Mouse (Mus musculus): ENCODE data around the gene Atp5f1.

Gene Atp5f1

DNA sequence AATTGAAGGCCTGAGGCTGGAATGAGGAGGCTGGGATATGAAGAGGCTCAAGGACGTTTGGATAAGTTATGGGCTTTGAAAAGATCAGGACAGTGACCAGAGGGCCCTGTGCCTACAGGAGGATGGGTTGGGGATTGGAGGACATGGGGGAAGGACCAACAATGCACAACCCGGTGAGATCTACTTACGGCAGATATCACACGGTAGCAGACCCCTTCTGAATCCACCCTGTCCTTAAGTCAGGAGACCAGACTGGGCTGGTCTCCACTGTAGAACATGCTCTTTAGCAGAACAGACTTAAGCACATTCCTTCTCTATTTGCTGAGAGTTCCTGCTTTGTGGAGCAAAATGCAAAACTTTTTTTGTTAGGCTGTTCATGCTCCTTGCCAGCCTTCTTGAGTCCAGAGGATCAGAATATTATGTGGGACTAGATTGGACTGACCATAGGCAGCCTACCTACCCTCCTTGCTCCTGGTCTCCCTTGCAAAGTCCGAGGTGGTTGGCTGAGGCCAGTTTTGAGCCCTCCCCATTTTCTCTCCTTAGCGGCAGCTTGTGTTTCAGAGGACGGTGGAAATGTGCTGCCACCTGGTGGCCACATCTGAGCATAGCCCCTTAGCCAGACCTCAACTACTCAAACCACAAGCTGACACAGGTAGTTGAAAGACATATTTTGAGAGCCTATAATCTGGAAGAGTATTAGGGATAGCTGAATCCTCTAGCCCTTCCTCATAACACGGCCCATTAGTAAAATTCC, 60.3 kb downstream of the Atp5f1 start:
- DNase-seq (ENCODE audit: low spot score) = peak; percentile 89

DNA sequence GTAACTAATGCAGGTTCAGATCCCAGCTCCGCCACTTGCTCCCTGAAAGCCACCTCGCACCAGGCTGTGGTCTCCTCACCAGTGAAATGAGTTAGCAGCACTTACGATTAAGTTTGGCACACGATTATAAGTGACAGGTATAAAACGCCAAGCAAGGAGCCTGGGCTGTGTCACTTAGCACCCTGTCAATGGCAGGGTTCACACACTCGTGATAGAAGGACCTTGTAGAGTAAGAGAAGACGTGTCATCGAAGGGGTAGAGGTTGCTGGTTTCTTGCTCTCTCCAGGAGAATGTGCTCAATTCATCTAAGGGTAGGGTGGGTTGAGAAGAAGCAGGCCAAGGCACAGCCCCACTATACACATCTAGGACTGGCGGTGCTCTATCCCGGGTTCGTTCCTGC, 61.0 kb downstream of the Atp5f1 start:
- DNase-seq (ENCODE audit: low spot score) = no peak

DNA sequence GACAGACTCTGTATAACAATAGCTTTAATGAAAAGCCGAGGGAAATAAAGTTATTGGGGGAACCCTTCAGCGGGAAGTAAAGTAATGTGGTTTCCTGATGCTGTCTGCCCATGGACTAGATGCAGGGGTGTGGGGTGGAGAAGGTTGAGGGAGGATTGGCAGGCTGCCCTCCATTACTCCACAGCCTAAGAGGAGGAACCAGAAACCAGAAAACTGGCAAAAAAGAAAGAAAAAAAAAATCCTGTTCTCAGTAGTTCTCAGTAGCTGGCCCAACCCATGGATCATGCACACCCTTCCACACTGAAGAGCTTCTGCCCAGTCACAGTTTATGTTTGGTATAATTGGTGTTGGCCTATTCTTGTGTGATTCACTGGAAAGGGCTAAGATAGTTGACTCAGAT, 61.6 kb downstream of the Atp5f1 start:
- peak; percentile 43 for DNase-seq (ENCODE audit: low spot score)

DNA sequence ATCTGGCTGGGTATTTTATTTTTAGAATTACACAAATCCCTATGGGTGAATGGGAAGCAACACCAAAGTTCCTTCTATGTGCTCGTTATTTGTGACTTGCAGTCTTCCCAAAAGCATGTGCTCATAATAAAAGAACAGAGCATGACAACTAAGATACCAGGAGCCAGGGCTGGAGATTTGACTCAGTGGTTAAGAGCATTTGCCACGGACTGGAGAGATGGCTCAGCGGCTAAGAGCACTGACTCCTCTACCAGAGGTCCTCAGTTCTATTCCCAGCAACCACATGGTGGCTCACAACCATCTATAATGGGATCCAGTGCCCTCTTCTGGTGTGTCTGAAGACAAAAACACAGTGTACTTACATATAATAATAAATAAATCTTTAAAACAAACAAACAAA, 63.1 kb downstream of the Atp5f1 start:
- DNase-seq (ENCODE audit: low spot score) = peak; percentile 19

DNA sequence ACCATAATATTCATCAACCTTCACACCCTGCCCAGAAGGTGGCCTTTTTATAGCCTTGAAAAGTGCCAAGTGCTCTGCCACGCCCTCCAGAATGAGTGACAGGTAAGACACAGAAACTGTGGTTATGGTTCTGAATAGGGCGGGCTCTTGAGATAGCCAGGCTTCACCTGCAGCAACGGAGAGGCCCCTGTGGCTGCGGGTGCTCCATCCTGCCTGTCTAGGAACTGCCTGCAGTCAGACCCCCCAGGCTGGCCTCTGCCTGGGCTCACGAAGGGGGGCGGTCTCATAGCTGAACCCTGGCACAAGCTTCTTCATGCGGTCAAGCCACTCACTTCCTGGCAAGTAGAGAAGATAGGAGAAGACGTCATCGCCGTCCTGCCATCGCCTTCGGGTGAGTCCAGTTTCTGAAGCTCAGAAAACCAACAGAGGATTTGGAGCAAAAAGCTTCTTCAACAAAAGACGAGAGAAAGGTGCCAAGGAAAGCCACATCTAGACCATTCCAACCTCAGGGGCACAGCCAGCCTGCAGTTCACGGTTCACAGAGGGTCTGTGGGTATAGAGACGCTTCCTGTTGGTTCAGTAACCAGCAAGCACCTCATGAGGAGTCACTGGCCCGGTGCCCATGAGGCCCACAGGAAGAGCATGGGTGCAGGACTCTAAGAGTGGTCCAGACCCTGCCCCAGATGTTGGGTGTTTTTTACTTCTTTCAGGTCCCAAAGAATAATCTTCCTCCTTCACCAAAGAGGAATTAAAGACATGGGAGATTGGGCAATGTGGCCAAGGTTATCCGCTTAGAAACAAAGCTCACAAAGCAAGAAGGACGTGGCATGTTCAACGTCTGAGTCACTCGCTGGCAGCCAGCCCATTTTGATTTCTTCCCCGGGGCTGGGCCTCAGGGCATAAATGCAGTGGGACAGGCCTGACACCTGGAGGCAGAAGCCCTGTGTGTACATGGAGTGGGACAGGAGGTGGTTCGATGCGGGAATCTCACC, 65.0 kb downstream of the Atp5f1 start:
- peak; percentile 95 for DNase-seq (ENCODE audit: low spot score)

DNA sequence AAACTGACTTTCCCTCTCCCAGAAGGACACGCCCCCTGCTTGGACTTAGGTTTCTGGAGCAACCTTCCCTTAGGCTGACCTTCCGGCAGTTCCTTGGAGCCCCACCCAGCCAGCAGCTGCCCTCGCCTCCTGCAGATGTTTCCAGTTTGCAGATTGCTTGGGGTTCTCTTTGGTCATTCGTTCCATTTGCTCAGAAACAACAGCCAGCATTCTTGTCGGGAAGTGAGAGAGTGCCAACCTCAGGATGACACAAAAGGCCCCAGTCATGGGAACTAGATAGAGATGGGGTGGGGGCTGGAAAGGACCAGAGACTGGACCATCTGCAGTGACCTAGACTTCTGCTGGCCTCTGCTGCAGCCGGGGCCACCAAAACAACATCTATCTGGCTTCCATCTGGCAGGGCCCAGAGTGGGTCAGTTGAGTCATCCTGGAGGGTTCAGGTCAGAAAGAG, 65.9 kb downstream of the Atp5f1 start:
- DNase-seq (ENCODE audit: low spot score) = peak; percentile 53
